Mouse (Mus musculus) heart, postnatal 0 days (tissue): ENCODE data around the gene 1700012B09Rik.

ENCODE experiments used
- CTCF ChIP-seq: IDR thresholded peaks from 2 replicates; pipeline ENCODE4 v1.5.1; 2016; ENCODE audit warnings: antibody characterized with exemption, control low read depth, low read depth
- EP300 ChIP-seq: IDR thresholded peaks from 2 replicates; pipeline ENCODE4 v1.6.1; 2016; ENCODE audit warnings: antibody characterized with exemption, low read depth

DNA sequence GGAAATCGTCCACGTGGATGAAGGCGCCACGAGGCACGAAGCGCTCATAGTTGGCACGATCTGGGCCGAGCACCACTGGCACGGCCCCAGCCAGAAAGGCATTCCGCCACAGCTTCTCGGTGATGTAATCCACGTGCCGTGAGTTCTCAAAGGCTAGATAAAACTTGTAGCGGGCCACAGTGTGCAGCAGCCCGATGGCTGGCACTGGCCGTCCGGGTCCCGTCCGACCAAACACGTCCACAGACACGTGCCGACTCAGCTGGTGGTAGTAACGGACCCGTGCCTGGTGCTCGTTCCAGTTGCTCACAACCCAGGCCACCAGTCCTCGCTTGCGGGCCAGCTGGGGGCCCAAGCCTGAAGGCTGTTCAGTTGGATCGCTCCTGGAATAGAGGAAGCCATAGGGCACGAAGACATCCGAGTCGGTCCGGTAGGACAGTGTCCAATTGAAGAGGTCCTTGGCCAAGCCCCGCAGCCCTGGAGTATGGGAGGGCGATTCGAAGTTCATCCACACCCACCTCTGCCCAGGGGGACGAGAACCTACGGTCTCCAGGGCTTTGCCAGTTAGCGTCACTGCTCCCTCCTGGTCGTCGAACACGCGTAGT is 19.8 kb downstream of the 1700012B09Rik start:
- TF ChIP-seq CTCF: no peak
- no peak for TF ChIP-seq EP300
